Mouse (Mus musculus) hindbrain, embryonic 15.5 days (tissue): ENCODE measurements at regions not wholly inside any gene's neighbourhood (a gene's known extent, or its start where the extent isn't known, plus 50 kb on each side); places are given as distances from the start of the nearest gene placed in this dataset.

Experiments
- ATAC-seq: fragments of 200-750 bp; cut with Nextera tagmentation; 2 replicates; pipeline ENCODE4 v1.8.0; 2017; ENCODE audit warnings: low read depth, moderate number of reproducible peaks, moderate TSS enrichment; ENCODE audit not compliant: low FRiP score
- H3K27ac ChIP-seq: fragments of 300-500 bp; sonication (generic); replicated peaks from 2 replicates; pipeline ENCODE4 v1.5.1; 2015; ENCODE audit warnings: mild to moderate bottlenecking, inconsistent platforms
- H3K27me3 ChIP-seq: fragments of 300-500 bp; sonication (generic); 2 replicates; pipeline ENCODE4 v1.6.1; 2015; ENCODE audit warnings: control low read depth, inconsistent platforms
- H3K36me3 ChIP-seq: fragments of 300-500 bp; sonication (generic); 2 replicates; pipeline ENCODE4 v1.6.1; 2015; ENCODE audit warnings: control low read depth, inconsistent platforms
- H3K4me1 ChIP-seq: fragments of 300-500 bp; sonication (generic); replicated peaks from 2 replicates; pipeline ENCODE4 v1.6.1; 2015; ENCODE audit warnings: control low read depth, inconsistent platforms
- H3K4me2 ChIP-seq: fragments of 300-500 bp; sonication (generic); 2 replicates; pipeline ENCODE4 v1.6.1; 2015; ENCODE audit warnings: moderate library complexity, mild to moderate bottlenecking, inconsistent platforms
- H3K4me3 ChIP-seq: fragments of 300-500 bp; sonication (generic); 2 replicates; pipeline ENCODE4 v1.5.1; 2015; ENCODE audit warnings: mild to moderate bottlenecking, inconsistent platforms
- H3K9ac ChIP-seq: fragments of 300-500 bp; sonication (generic); 2 replicates; pipeline ENCODE4 v1.6.1; 2015; ENCODE audit warnings: inconsistent platforms
- H3K9me3 ChIP-seq: fragments of 300-500 bp; sonication (generic); 2 replicates; pipeline ENCODE4 v1.6.1; 2016; ENCODE audit warnings: control low read depth, inconsistent platforms
- WGBS: fragments of 180-500 bp; shearing (Covaris S2); methylation state at CpG from one replicate; pipeline ENCODE4 v1.1.7; 2015; 5-methylcytosine and 5-hydroxymethylcytosine counted together

DNA sequence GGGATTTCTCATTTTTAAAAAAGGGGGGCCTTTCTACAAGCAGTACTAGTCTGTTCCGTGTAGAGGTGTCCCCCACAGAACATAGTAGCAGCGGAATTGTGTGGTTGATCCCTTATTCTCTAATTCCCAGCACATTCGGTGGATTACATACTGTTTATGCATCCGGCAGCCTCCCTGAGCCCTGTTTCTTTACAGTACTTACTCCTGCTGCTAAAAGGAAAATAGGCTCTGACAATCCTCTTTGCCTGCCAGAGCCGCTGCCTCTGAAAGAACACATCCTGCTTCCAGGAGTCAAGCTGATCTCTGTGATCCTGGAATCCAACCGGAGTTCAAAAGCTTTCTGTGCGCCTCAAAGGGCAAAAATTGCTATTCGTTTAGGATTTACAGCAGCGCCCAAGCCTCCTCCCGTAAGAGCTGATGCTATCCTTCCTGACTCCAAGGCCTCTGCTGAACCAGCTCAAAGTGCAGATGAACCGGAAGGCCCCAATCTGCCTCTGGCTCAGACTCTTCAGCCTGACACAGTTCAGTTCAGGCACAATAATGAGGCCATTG is 936.6 kb downstream of the Ndufa4 start:
- Histone ChIP-seq H3K27ac (peak overlapping the region; percentile 80), H3K4me3 (no peak overlapping the region), H3K27me3 (no peaks in the 10 kb centered on the region), H3K4me1 (peaks cover 20% of the 10 kb centered on the region), H3K4me2 (peak overlapping the region; percentile 36), H3K9ac (no peak overlapping the region), H3K9me3 (no peaks in the 10 kb centered on the region), H3K36me3 (no peaks in the 10 kb centered on the region)
- peak; percentile 91 for ATAC-seq
- 5% methylated on average over 11 of the region's 11 CpGs for WGBS

GRCm38 (mm10) chr6:10969841-10970536 is 937.3 kb downstream of the Ndufa4 start:
- Histone ChIP-seq H3K9ac (no peak overlapping the region), H3K9me3 (no peaks in the 10 kb centered on the region), H3K4me3 (no peak overlapping the region), H3K36me3 (no peaks in the 10 kb centered on the region), H3K4me2 (peak overlapping the region; percentile 36), H3K27ac (peak overlapping the region; percentile 80), H3K27me3 (no peaks in the 10 kb centered on the region), H3K4me1 (peaks cover 20% of the 10 kb centered on the region)
- ATAC-seq: peak; percentile 91
- WGBS: 14% methylated on average over 7 of the region's 7 CpGs

GRCm38 (mm10) chr6:10943545-10943944 is 963.8 kb downstream of the Ndufa4 start:
- Histone ChIP-seq H3K9ac (no peak overlapping the region), H3K36me3 (no peaks in the 10 kb centered on the region), H3K9me3 (no peaks in the 10 kb centered on the region), H3K4me2 (no peak overlapping the region), H3K4me1 (no peaks in the 10 kb centered on the region), H3K27ac (no peak overlapping the region), H3K27me3 (no peaks in the 10 kb centered on the region), H3K4me3 (no peak overlapping the region)
- 72% methylated on average over 1 of the region's 1 CpGs for WGBS
- no peak for ATAC-seq

DNA sequence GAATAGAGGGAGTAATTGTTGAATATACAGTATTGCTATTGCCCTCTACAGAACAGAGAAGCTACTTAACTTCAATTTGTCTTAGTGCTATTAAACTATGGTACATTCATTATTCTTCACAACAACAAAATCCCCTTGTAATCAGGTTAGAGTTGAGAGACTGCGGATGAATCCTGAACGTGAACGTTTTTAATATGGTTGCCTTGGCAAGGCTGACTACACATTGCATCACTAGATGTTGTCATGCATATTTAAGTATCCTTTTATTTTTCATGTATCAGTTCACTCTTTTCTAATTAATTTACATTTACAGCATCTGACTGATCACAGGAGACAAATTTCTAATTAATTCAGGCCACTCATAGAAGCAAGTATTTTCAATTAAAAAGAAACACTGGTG is 965.8 kb downstream of the Ndufa4 start:
- Histone ChIP-seq H3K36me3 (no peaks in the 10 kb centered on the region), H3K4me2 (no peak overlapping the region), H3K4me1 (no peaks in the 10 kb centered on the region), H3K9me3 (no peaks in the 10 kb centered on the region), H3K4me3 (no peak overlapping the region), H3K27me3 (no peaks in the 10 kb centered on the region), H3K9ac (no peak overlapping the region), H3K27ac (no peak overlapping the region)
- no peak for ATAC-seq
- WGBS: 47% methylated on average over 3 of the region's 3 CpGs
